Mouse (Mus musculus) 416B (cell line): ENCODE data around the gene Gucy1a1.
A peak's percentile ranks its signal among the peaks of the same experiment; 100 is the strongest.

Experiments used
- DNase-seq: peaks from one replicate; pipeline ENCODE4 v3.0.0; 2011; ENCODE audit warnings: low read depth

The Gucy1a1 gene

GRCm38 (mm10) chr3:82074201-82074851 is 71.3 kb downstream of the Gucy1a1 start, which contains the start of gene Gucy1b1:
TSS of gene Gucy1b1 (minus strand) at chr3:82074689.
- no peak for DNase-seq

- no peak for DNase-seq
These were observed 71.8 kb downstream of the Gucy1a1 start for GRCm38 (mm10) chr3:82073741-82074181.

GRCm38 (mm10) chr3:82067830-82068229 is 77.8 kb downstream of the Gucy1a1 start:
- DNase-seq = no peak

- no peak for DNase-seq
These were observed 84.0 kb downstream of the Gucy1a1 start for GRCm38 (mm10) chr3:82061402-82062180.

GRCm38 (mm10) chr3:82057201-82057600 is 88.4 kb downstream of the Gucy1a1 start:
- no peak for DNase-seq

GRCm38 (mm10) chr3:82054283-82054974 is 91.2 kb downstream of the Gucy1a1 start:
- no peak for DNase-seq

GRCm38 (mm10) chr3:82052029-82052428 is 93.6 kb downstream of the Gucy1a1 start:
- DNase-seq = no peak

- DNase-seq = no peak
These were observed 94.1 kb downstream of the Gucy1a1 start for GRCm38 (mm10) chr3:82051468-82051867.

GRCm38 (mm10) chr3:82048681-82049080 is 96.9 kb downstream of the Gucy1a1 start:
- DNase-seq = no peak

GRCm38 (mm10) chr3:82048078-82048477 is 97.5 kb downstream of the Gucy1a1 start:
- DNase-seq = no peak

GRCm38 (mm10) chr3:82047100-82047753 is 98.4 kb downstream of the Gucy1a1 start:
- DNase-seq = peak; percentile 52

- no peak for DNase-seq
These were observed 99.5 kb downstream of the Gucy1a1 start for GRCm38 (mm10) chr3:82046087-82046486.

GRCm38 (mm10) chr3:82044902-82045301 is 100.7 kb downstream of the Gucy1a1 start:
- no peak for DNase-seq

- no peak for DNase-seq
These were observed 101.9 kb downstream of the Gucy1a1 start for GRCm38 (mm10) chr3:82043676-82044075.
